Mouse (Mus musculus): ENCODE results near the gene Pik3cb. TPM values are rescaled to one million over a fixed set of nuclear protein-coding genes. Genes with fewer than 3 reads are reported as not detected.

Gene Pik3cb
- polyA plus RNA-seq (2012; fragmentation: generic; extraction: Trizol): 3.4 TPM
- long read RNA-seq, experiment 1, partial matches to known transcripts: 2 of 3 reads
- long read RNA-seq, experiment 1, other reads (novel, unspliced or antisense): 1 of 3 reads
- long read RNA-seq, experiment 2, full-length matches to known transcripts: 10 of 21 reads
- long read RNA-seq, experiment 2, partial matches to known transcripts: 5 of 21 reads
- long read RNA-seq, experiment 2, other reads (novel, unspliced or antisense): 6 of 21 reads

DNA sequence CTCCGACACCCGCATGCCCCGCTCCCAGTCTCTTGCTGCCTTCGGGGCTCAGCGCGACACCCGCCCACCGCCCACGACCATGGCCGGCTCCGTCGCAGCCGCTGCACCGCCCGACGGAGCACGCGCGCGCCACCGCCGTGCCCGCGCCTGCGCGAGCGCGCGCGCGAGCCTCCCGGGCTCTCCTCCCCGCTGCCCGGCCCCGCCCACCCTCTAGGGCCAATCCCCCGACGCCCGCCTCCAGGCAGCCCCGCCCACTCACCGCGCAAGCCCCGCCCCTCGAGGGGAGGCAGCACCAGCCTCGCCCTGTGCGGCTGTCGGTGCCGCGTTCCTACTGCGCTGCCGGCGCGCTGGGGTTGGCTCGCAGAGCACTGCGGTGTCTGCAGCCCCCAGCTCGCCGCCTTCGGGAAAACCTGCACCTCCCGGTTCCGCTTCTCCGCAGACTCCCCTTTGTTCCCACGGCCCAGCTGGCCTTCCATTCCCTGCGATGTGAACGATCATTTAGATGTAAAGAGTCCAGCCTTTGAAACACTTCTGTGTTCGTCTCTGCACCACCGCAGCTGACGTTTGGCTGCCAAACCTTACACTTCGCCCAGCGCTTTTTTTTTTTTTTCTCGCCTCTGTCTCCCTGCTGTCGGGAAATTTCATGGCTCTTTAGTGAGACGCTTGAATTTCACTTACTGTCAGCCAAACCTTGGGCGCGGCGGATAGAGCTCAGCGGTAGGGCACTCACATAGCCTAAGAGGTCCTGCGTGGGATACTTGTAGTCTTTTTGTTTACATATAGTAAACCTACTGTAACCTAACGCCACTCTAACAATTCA is at the start of gene Pik3cb:
Gene Pik3cb, minus strand, starts transcription at position 559 of the 820 bp plus-strand sequence.
- H3K79me2 ChIP-seq (ENCODE audit: control insufficient read depth, insufficient read depth): peaks cover 45% of the 10 kb centered on the region
- H3K36me3 ChIP-seq (ENCODE audit: control insufficient read depth, insufficient read depth): peaks cover 1% of the 10 kb centered on the region
- no peaks in the 10 kb centered on the region for H3K27me3 ChIP-seq (ENCODE audit: control insufficient read depth, insufficient read depth, insufficient read length)
- H3K79me3 ChIP-seq (ENCODE audit: low read depth): peaks cover 42% of the 10 kb centered on the region
- TF ChIP-seq FOSL1 (IDR thresholded peaks at IDR 0.05; ENCODE audit: insufficient read depth, low read length, poor library complexity, severe bottlenecking) (no peak), MAX (IDR thresholded peaks at IDR 0.05) (peak; percentile 15)
- H3K4me3 ChIP-seq (ENCODE audit: insufficient read depth, poor library complexity, severe bottlenecking): peak within 1 kb of the TSS; percentile 61
- peak within 1 kb of the TSS; percentile 83 for H3ac ChIP-seq (ENCODE audit: control insufficient read depth, insufficient read length, low read depth)

DNA sequence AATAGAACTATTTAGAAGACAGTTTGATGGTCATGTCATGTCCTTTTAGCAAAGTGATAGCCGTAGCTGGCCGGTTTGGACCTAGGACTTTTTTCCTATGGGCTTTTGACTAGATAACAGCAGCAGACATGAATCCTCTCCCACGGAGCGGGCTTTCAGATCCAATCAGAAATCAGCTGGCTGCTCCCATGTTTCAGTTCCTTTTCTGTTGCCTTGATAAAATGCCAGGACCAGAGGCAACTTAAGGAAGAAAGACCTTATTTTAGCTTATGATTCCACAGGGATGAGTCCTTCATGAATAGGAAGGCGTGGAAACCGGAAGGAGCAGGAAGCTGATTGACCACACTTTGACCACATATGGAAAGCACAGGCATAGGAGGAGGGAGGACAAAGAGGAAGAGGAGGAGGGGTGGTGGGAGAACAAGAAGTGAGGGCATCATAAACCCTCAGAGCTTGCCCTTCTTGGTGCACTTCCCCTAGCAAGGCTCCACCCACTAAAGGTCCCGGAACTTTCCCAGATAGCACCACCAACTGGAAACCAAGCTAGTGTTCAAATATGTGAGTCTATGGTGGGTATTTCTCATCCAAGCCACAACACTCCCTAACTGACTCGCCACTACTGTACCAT is 42.7 kb upstream of the Pik3cb start:
- Histone ChIP-seq H3K36me3 (ENCODE audit: control insufficient read depth, insufficient read depth) (no peaks in the 10 kb centered on the region), H3ac (ENCODE audit: control insufficient read depth, insufficient read length, low read depth) (no peak overlapping the region), H3K4me3 (ENCODE audit: insufficient read depth, poor library complexity, severe bottlenecking) (no peak overlapping the region), H3K27me3 (ENCODE audit: control insufficient read depth, insufficient read depth, insufficient read length) (no peaks in the 10 kb centered on the region), H3K79me3 (ENCODE audit: low read depth) (no peaks in the 10 kb centered on the region), H3K79me2 (ENCODE audit: control insufficient read depth, insufficient read depth) (no peaks in the 10 kb centered on the region)
- TF ChIP-seq MAX (IDR thresholded peaks at IDR 0.05): peak; percentile 32
- no peak for TF ChIP-seq CEBPB (IDR thresholded peaks at IDR 0.05; ENCODE audit: low read depth)
- TF ChIP-seq MYOG (IDR thresholded peaks at IDR 0.05; ENCODE audit: control insufficient read depth, extremely low read depth, insufficient read length): no peak

DNA sequence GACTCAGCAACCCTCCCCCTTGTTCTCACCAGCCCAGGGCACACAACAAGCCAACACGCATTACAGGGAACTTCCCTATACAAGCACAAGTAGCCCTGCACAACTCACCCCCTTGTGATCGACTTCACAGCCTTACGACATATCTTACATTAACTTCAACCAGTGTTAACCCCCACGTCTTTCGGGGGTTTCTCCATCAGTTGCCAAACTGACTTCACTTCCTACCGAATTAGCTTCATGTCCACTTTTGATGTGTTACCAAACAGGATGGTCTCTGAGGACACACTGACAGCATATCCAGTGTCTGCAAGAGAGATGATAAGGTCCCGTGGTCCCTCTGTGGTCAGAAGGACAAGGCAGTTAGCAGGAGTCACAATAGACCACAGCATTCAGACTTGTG is 41.7 kb upstream of the Pik3cb start:
- no peak for TF ChIP-seq USF1 (IDR thresholded peaks at IDR 0.05; ENCODE audit: low read depth)
- TF ChIP-seq CTCF (IDR thresholded peaks at IDR 0.05; ENCODE audit: control insufficient read depth, insufficient read depth, insufficient read length): no peak
- TF ChIP-seq MAX (IDR thresholded peaks at IDR 0.05): no peak
- TF ChIP-seq MYOD1 (IDR thresholded peaks at IDR 0.05; ENCODE audit: control insufficient read depth, insufficient read length, low read depth): no peak
- no peak for TF ChIP-seq CEBPB (IDR thresholded peaks at IDR 0.05; ENCODE audit: low read depth)
- no peak for TF ChIP-seq FOSL1 (IDR thresholded peaks at IDR 0.05; ENCODE audit: insufficient read depth, low read length, poor library complexity, severe bottlenecking)
- TF ChIP-seq MYOG (IDR thresholded peaks at IDR 0.05; ENCODE audit: control insufficient read depth, extremely low read depth, insufficient read length): no peak
- no peaks in the 10 kb centered on the region for H3K79me3 ChIP-seq (ENCODE audit: low read depth)
- no peak overlapping the region for H3K4me3 ChIP-seq (ENCODE audit: insufficient read depth, poor library complexity, severe bottlenecking)
- H3K36me3 ChIP-seq (ENCODE audit: control insufficient read depth, insufficient read depth): no peaks in the 10 kb centered on the region
- no peaks in the 10 kb centered on the region for H3K27me3 ChIP-seq (ENCODE audit: control insufficient read depth, insufficient read depth, insufficient read length)
- no peaks in the 10 kb centered on the region for H3K79me2 ChIP-seq (ENCODE audit: control insufficient read depth, insufficient read depth)
- no peak overlapping the region for H3ac ChIP-seq (ENCODE audit: control insufficient read depth, insufficient read length, low read depth)

DNA sequence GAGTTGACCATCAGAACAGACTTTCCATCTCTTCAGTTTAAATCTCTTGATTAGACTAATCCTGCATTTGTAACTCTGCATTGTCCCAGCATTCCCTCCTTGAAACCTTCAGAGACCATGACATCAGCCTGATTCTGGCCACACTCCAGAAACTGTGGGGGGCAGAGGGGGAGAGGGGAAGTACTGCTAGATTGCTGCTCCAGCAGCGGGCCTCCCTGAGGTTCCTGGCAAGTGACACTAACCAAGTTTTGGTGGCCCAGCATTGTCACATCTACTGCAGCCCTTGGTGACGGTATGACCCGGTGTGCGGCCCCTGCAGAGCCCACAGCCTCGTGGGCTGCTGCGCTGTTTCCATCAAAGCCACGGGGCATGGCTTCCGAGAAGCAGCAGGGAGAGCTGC is 39.9 kb upstream of the Pik3cb start:
- Histone ChIP-seq H3K4me3 (ENCODE audit: insufficient read depth, poor library complexity, severe bottlenecking) (no peak overlapping the region), H3K36me3 (ENCODE audit: control insufficient read depth, insufficient read depth) (no peaks in the 10 kb centered on the region), H3K79me2 (ENCODE audit: control insufficient read depth, insufficient read depth) (no peaks in the 10 kb centered on the region), H3K27me3 (ENCODE audit: control insufficient read depth, insufficient read depth, insufficient read length) (no peaks in the 10 kb centered on the region), H3ac (ENCODE audit: control insufficient read depth, insufficient read length, low read depth) (no peak overlapping the region), H3K79me3 (ENCODE audit: low read depth) (no peaks in the 10 kb centered on the region)
- TF ChIP-seq FOSL1 (IDR thresholded peaks at IDR 0.05; ENCODE audit: insufficient read depth, low read length, poor library complexity, severe bottlenecking): no peak
- TF ChIP-seq CEBPB (IDR thresholded peaks at IDR 0.05; ENCODE audit: low read depth): no peak
- no peak for TF ChIP-seq MYOD1 (IDR thresholded peaks at IDR 0.05; ENCODE audit: control insufficient read depth, insufficient read length, low read depth)
- TF ChIP-seq CTCF (IDR thresholded peaks at IDR 0.05; ENCODE audit: control insufficient read depth, insufficient read depth, insufficient read length): no peak
- no peak for TF ChIP-seq MAX (IDR thresholded peaks at IDR 0.05)
- TF ChIP-seq USF1 (IDR thresholded peaks at IDR 0.05; ENCODE audit: low read depth): no peak
- TF ChIP-seq MYOG (IDR thresholded peaks at IDR 0.05; ENCODE audit: control insufficient read depth, extremely low read depth, insufficient read length): no peak

DNA sequence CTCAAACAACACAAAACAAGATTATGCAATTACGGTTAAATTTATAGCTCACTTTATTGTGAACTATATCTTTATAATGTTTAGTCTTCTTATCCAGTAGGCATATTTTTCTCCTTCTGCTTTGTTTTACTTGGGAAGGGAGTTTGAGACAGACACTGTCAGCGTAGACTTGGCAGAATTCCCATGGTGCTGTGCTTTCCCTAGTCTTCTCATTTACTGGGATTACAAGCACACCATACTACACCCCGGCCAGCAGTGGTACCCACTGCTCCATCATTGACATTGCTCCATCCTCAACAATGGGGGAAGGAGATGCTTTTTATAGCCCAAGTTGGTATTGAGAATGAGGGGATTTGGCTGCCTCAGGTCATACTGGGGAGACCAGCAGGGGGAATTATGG is 38.3 kb upstream of the Pik3cb start:
- Histone ChIP-seq H3K27me3 (ENCODE audit: control insufficient read depth, insufficient read depth, insufficient read length) (no peaks in the 10 kb centered on the region), H3K79me3 (ENCODE audit: low read depth) (no peaks in the 10 kb centered on the region), H3K79me2 (ENCODE audit: control insufficient read depth, insufficient read depth) (no peaks in the 10 kb centered on the region), H3ac (ENCODE audit: control insufficient read depth, insufficient read length, low read depth) (no peak overlapping the region), H3K4me3 (ENCODE audit: insufficient read depth, poor library complexity, severe bottlenecking) (no peak overlapping the region), H3K36me3 (ENCODE audit: control insufficient read depth, insufficient read depth) (no peaks in the 10 kb centered on the region)
- TF ChIP-seq MYOG (IDR thresholded peaks at IDR 0.05; ENCODE audit: control insufficient read depth, extremely low read depth, insufficient read length) (no peak), FOSL1 (IDR thresholded peaks at IDR 0.05; ENCODE audit: insufficient read depth, low read length, poor library complexity, severe bottlenecking) (no peak), CTCF (IDR thresholded peaks at IDR 0.05; ENCODE audit: control insufficient read depth, insufficient read depth, insufficient read length) (no peak), MYOD1 (IDR thresholded peaks at IDR 0.05; ENCODE audit: control insufficient read depth, insufficient read length, low read depth) (no peak), CEBPB (IDR thresholded peaks at IDR 0.05; ENCODE audit: low read depth) (no peak), USF1 (IDR thresholded peaks at IDR 0.05; ENCODE audit: low read depth) (no peak), MAX (IDR thresholded peaks at IDR 0.05) (no peak)

Measured in C2C12 (cell line).